14 mouse cellular contexts compared by ENCODE assay signal in genomic region chr10:93666222-93666621, GRCm38 (mm10). TPM values are rescaled to one million over a fixed set of nuclear protein-coding genes. Genes with fewer than 3 reads are reported as not detected.
DNase-seq lines count a peak whose midpoint lies in the region; ATAC-seq and TF ChIP-seq lines count a peak whose summit lies in the region.
"Had no signal": no experiment of that assay in that cellular context is flagged by ENCODE, and none has a peak within 500 bp of the region (broad histone marks: within the 10 kb centered on the region; RNA-seq: fewer than 3 reads in every experiment).

No protein-coding gene starts in this region.

- H3K9me3 ChIP-seq in ES-E14 (ENCODE audit: control insufficient read depth, insufficient read depth, low read depth, low read length) = no peaks in the 10 kb centered on the region
- no peaks in the 10 kb centered on the region for H3K9me3 ChIP-seq in intestine, embryonic 15.5 days
- no peaks in the 10 kb centered on the region for H3K9me3 ChIP-seq in liver, embryonic 15.5 days (replicated peaks)
- H3K9me3 ChIP-seq: embryonic facial prominence, embryonic 13.5 days; hindbrain, embryonic 15.5 days; neural tube, embryonic 15.5 days had no signal

- 49% methylated on average over 2 of the region's 2 CpGs for WGBS in intestine, embryonic 15.5 days
- 31% methylated on average over 2 of the region's 2 CpGs for WGBS in liver, embryonic 15.5 days (ENCODE audit: insufficient replicate concordance)

- H3K4me2 ChIP-seq in intestine, embryonic 15.5 days (replicated peaks) = no peak overlapping the region
- peak overlapping the region; percentile 41 for H3K4me2 ChIP-seq in liver, embryonic 15.5 days
- H3K4me2 ChIP-seq: embryonic facial prominence, embryonic 13.5 days; hindbrain, embryonic 15.5 days; neural tube, embryonic 15.5 days had no signal

- H3K4me3 ChIP-seq in ES-E14 (ENCODE audit: insufficient read depth in 1 of 2, low read depth in 1 of 2, low read length in 2 of 2, poor library complexity in 1 of 2, severe bottlenecking in 1 of 2) = no peak overlapping the region
- H3K4me3 ChIP-seq in intestine, embryonic 15.5 days (replicated peaks) = no peak overlapping the region
- H3K4me3 ChIP-seq in liver, embryonic 15.5 days (replicated peaks) = no peak overlapping the region
- H3K4me3 ChIP-seq: embryonic facial prominence, embryonic 13.5 days; hindbrain, embryonic 15.5 days; neural tube, embryonic 15.5 days had no signal

- no peak overlapping the region for H3K9ac ChIP-seq in ES-E14 (ENCODE audit: insufficient read depth, low read depth, low read length, poor library complexity, severe bottlenecking)
- no peak overlapping the region for H3K9ac ChIP-seq in intestine, embryonic 15.5 days
- no peak overlapping the region for H3K9ac ChIP-seq in liver, embryonic 15.5 days
- H3K9ac ChIP-seq: embryonic facial prominence, embryonic 13.5 days; hindbrain, embryonic 15.5 days; neural tube, embryonic 15.5 days had no signal

- ATAC-seq in intestine, embryonic 15.5 days = peak; percentile 89
- ATAC-seq in liver, embryonic 15.5 days (ENCODE audit: insufficient read depth) = peak; percentile 94
- ATAC-seq in monocyte, adult 5-6 weeks (replicated peaks; ENCODE audit: insufficient number of reproducible peaks, low FRiP score, low TSS enrichment, poor library complexity, severe bottlenecking) = no peak
- ATAC-seq: forebrain, embryonic 14.5 days had no signal

- peak; percentile 63 for DNase-seq in heart, adult 11 months
- DNase-seq in heart, postnatal 14 days = no peak
- peak; percentile 48 for DNase-seq in ES-E14 (ENCODE audit: low read depth, low spot score)
- no peak for DNase-seq in ovary, postnatal 14 days (ENCODE audit: low spot score)
- DNase-seq in left cerebral cortex, adult 18-20 months (ENCODE audit: low spot score in 2 of 2) = no peak
- DNase-seq: right cerebral cortex, postnatal 14 days had no signal

- no peaks in the 10 kb centered on the region for H3K36me3 ChIP-seq in ES-E14 (ENCODE audit: control insufficient read depth, insufficient read depth, low read length, poor library complexity, severe bottlenecking)
- no peaks in the 10 kb centered on the region for H3K36me3 ChIP-seq in intestine, embryonic 15.5 days
- no peaks in the 10 kb centered on the region for H3K36me3 ChIP-seq in liver, embryonic 15.5 days (replicated peaks)
- H3K36me3 ChIP-seq: embryonic facial prominence, embryonic 13.5 days; hindbrain, embryonic 15.5 days; neural tube, embryonic 15.5 days had no signal

- intact Hi-C loops in heart, postnatal 14 days (cut with DNase I) = no loop called here

- no peak overlapping the region for H3K27ac ChIP-seq in ES-E14 (ENCODE audit: insufficient read depth, low read depth, low read length, poor library complexity, severe bottlenecking)
- H3K27ac ChIP-seq in intestine, embryonic 15.5 days = no peak overlapping the region
- peak overlapping the region; percentile 86 for H3K27ac ChIP-seq in liver, embryonic 15.5 days (replicated peaks)
- H3K27ac ChIP-seq: embryonic facial prominence, embryonic 13.5 days; hindbrain, embryonic 15.5 days; macrophage; neural tube, embryonic 15.5 days had no signal

- peaks cover 0 to 4% of the 10 kb centered on the region in 2 experiments; a peak in 2 of 4 replicates for H3K4me1 ChIP-seq in ES-E14 (ENCODE audit: control insufficient read depth in 2 of 2, insufficient read depth in 2 of 2, low read length in 2 of 2, poor library complexity in 1 of 2)
- no peaks in the 10 kb centered on the region for H3K4me1 ChIP-seq in intestine, embryonic 15.5 days (replicated peaks)
- peaks cover 60% of the 10 kb centered on the region for H3K4me1 ChIP-seq in liver, embryonic 15.5 days (replicated peaks)
- H3K4me1 ChIP-seq: hindbrain, embryonic 15.5 days; neural tube, embryonic 15.5 days had no signal

- in situ Hi-C loops in ES-E14 (cut with MboI; ENCODE audit: low sequenced_read_pairs in 2 of 2, unreplicated experiment in 2 of 2) = no loop called here

- H3K27me3 ChIP-seq in intestine, embryonic 15.5 days (replicated peaks) = no peaks in the 10 kb centered on the region
- no peaks in the 10 kb centered on the region for H3K27me3 ChIP-seq in liver, embryonic 15.5 days
- H3K27me3 ChIP-seq: embryonic facial prominence, embryonic 13.5 days; hindbrain, embryonic 15.5 days; neural tube, embryonic 15.5 days had no signal

TF ChIP-seq in ES-E14, 5 proteins besides CTCF, POLR2A, EP300 and RAD21:
- TF ChIP-seq CHD2 (IDR thresholded peaks at IDR 0.05; ENCODE audit: low read depth, low read length) (peak; percentile 41; the same call in 1 of the 2 replicates), HCFC1 (IDR thresholded peaks at IDR 0.05; ENCODE audit: borderline replicate concordance, insufficient read depth, low read length) (no peak)

RNA-seq across cellular contexts. Expression of gene Ntn4, which starts 25.7 kb away (rescaled TPM):
- total RNA-seq in heart, postnatal 14 days (2021) = 10 to 100 TPM; 18.0 to 18.4 TPM
- 0.85 and 1.9 TPM in 2 replicates for total RNA-seq in ES-E14 (2012; rRNA removed)
- polyA plus RNA-seq in intestine, embryonic 15.5 days (2015; fragmentation: Nextera tagmentation; extraction: Ambion mirVana) = 0.29 and 0.47 TPM in 2 replicates
- polyA plus RNA-seq in liver, embryonic 15.5 days (2015; fragmentation: Nextera tagmentation; extraction: Ambion mirVana) = 0.07 and 0.09 TPM in 2 replicates
- 0.10 to 0.38 TPM in 2 of 3 replicates, not detected in the other for total RNA-seq in monocyte, adult 5-6 weeks (2017)
- 10 to 100 TPM in 1 of 2 experiments, 1 to 10 TPM in 1; 8.9 to 10.6 TPM for total RNA-seq in left cerebral cortex, adult 18-20 months (2021)

Comparison
In these comparisons a context has a peak if more than half of its experiments do, and no peak if none do; other contexts are left out.
1. DNase-seq: peak in heart, adult 11 months (single experiment) and ES-E14 (single experiment); none in heart, postnatal 14 days (0 of 2), ovary, postnatal 14 days (single experiment) and left cerebral cortex, adult 18-20 months (0 of 2).